Mouse (Mus musculus) thymus, adult 2 months (tissue): ENCODE data around the gene Helz.

ENCODE experiments used
- CTCF ChIP-seq: fragments of 200-500 bp; IDR thresholded peaks from 2 replicates; pipeline ENCODE4 v1.5.1; 2012; ENCODE audit warnings: mild to moderate bottlenecking, control low read depth, low read length, moderate library complexity, borderline replicate concordance; ENCODE audit not compliant: control insufficient read depth, poor library complexity, insufficient read depth; ENCODE audit errors: extremely low read depth
- POLR2A ChIP-seq: fragments of 200-500 bp; IDR thresholded peaks from 2 replicates; pipeline ENCODE4 v1.6.1; 2012; ENCODE audit warnings: mild to moderate bottlenecking, low read length, control low read depth, moderate library complexity; ENCODE audit not compliant: control insufficient read depth, poor library complexity, insufficient read depth; ENCODE audit errors: extremely low read depth

GRCm38 (mm10) chr11:107545747-107546476 lies 1.8 kb upstream of the Helz start:
- TF ChIP-seq POLR2A (no peak), CTCF (no peak)
